Mouse (Mus musculus) heart, adult 2 months (tissue): ENCODE data around the gene Zfp423. TPM values are rescaled to one million over a fixed set of nuclear protein-coding genes. Genes with fewer than 3 reads are reported as not detected.

Experiments
- DNase-seq, 2 experiments: peaks; one replicate each; pipeline ENCODE4 v3.0.0; 2021
- H3K27ac ChIP-seq: fragments of 200-600 bp; 2 replicates; pipeline ENCODE4 v1.8.1; 2022
- H3K27me3 ChIP-seq: fragments of 200-500 bp; 2 replicates; pipeline ENCODE4 v1.6.1; 2012; ENCODE audit warnings: mild to moderate bottlenecking, low read length, inconsistent platforms, mixed read lengths; ENCODE audit not compliant: control insufficient read depth, insufficient read depth
- H3K36me3 ChIP-seq: fragments of 200-500 bp; 2 replicates; pipeline ENCODE4 v1.6.1; 2012; ENCODE audit warnings: low read length, inconsistent platforms; ENCODE audit not compliant: control insufficient read depth, insufficient read depth
- H3K4me1 ChIP-seq: fragments of 200-500 bp; 2 replicates; pipeline ENCODE4 v1.6.1; 2011; ENCODE audit warnings: low read length; ENCODE audit not compliant: control insufficient read depth, insufficient read depth
- H3K4me3 ChIP-seq: fragments of 200-600 bp; 2 replicates; pipeline ENCODE4 v1.8.1; 2022
- H3K79me2 ChIP-seq: fragments of 200-500 bp; replicated peaks from 2 replicates; pipeline ENCODE4 v1.6.1; 2012; ENCODE audit warnings: mild to moderate bottlenecking, inconsistent platforms, low read length, moderate library complexity, mixed read lengths; ENCODE audit not compliant: control insufficient read depth, insufficient read depth
- H3K9ac ChIP-seq: fragments of 200-500 bp; 2 replicates; pipeline ENCODE4 v1.6.1; 2012; ENCODE audit warnings: low read depth, mild to moderate bottlenecking, control low read depth, inconsistent platforms, low read length, mixed read lengths
- CTCF ChIP-seq: fragments of 200-600 bp; IDR thresholded peaks from 2 replicates; pipeline ENCODE4 v1.8.1; 2022; ENCODE audit warnings: antibody characterized with exemption, mild to moderate bottlenecking, moderate library complexity
- EP300 ChIP-seq: fragments of 200-500 bp; IDR thresholded peaks from 2 replicates; pipeline ENCODE4 v1.6.1; 2011; ENCODE audit warnings: low read depth, low read length, control low read depth; ENCODE audit not compliant: insufficient read depth
- POLR2A ChIP-seq: fragments of 200-500 bp; IDR thresholded peaks from 2 replicates; pipeline ENCODE4 v1.6.1; 2011; ENCODE audit warnings: mild to moderate bottlenecking, low read depth, low read length, control low read depth; ENCODE audit not compliant: insufficient read depth
- WGBS: fragments of 180-500 bp; shearing (Covaris S2); methylation state at CpG from one replicate; pipeline ENCODE4 v1.1.7; 2018; 5-methylcytosine and 5-hydroxymethylcytosine counted together
- intact Hi-C: fragments of 180-260 bp; cut with DNase I; formaldehyde crosslinking; loops from one replicate; pipeline ENCODE4 v1.15.1; 2025
- polyA plus RNA-seq: library from polyadenylated mRNA; depleted of rRNA; stranded (reverse); fragments of >200 nt; gene quantifications from 2 replicates; pipeline ENCODE4 v1.2.3, GENCODE M21; 2012
- total RNA-seq, 2 experiments: library from RNA; stranded (reverse); gene quantifications; 2 replicates each; pipeline ENCODE4 v1.2.3; 2021

The Zfp423 gene
- total and polyA plus RNA-seq, 3 experiments: 4.3 to 5.3 (median 4.8) TPM

DNA sequence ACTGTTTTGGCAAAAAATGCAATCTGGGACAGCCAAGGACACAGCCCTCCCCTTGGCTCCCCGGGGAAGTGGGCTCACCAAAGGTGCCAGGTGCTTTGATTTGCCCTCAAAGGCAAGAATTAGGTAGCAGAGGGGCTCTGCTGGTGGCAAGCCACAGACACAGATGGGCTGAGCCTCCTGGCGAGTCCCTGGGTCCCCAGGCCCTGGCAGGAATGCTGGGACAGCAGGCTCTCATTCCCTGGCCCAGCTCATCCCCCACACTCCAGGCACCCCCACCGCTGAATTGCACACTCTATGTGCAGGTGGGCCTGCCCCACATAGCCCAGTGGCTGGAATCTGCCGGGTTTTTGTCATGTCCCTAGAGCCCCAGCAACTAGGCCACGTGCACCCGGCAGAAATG is 270.2 kb downstream of the Zfp423 start:
- no peak overlapping the region for H3K4me3 ChIP-seq
- no peaks in the 10 kb centered on the region for H3K36me3 ChIP-seq
- no peak overlapping the region for H3K9ac ChIP-seq
- H3K4me1 ChIP-seq: peaks cover 2% of the 10 kb centered on the region; the same call in 1 of the 2 replicates
- H3K27ac ChIP-seq: no peak overlapping the region
- H3K79me2 ChIP-seq: no peaks in the 10 kb centered on the region
- H3K27me3 ChIP-seq: no peaks in the 10 kb centered on the region
- 81% methylated on average over 6 of the region's 6 CpGs for WGBS
- TF ChIP-seq CTCF (no peak), POLR2A (no peak), EP300 (no peak)
- intact Hi-C loops: no loop called here
- no peak for DNase-seq

GRCm38 (mm10) chr8:87688348-87688747 is 271.0 kb downstream of the Zfp423 start:
- H3K4me3 ChIP-seq: no peak overlapping the region
- intact Hi-C loops: no loop called here
- TF ChIP-seq EP300: no peak
- H3K4me1 ChIP-seq: no peaks in the 10 kb centered on the region; the same call in 1 of the 2 replicates
- H3K79me2 ChIP-seq: no peaks in the 10 kb centered on the region
- no peak for DNase-seq
- H3K36me3 ChIP-seq: no peaks in the 10 kb centered on the region
- 79% methylated on average over 4 of the region's 4 CpGs for WGBS
- no peak overlapping the region for H3K27ac ChIP-seq
- H3K9ac ChIP-seq: no peak overlapping the region
- H3K27me3 ChIP-seq: no peaks in the 10 kb centered on the region

GRCm38 (mm10) chr8:87686986-87687698 is 272.3 kb downstream of the Zfp423 start:
- Histone ChIP-seq H3K4me3 (no peak overlapping the region), H3K79me2 (no peaks in the 10 kb centered on the region), H3K36me3 (no peaks in the 10 kb centered on the region), H3K4me1 (no peaks in the 10 kb centered on the region; the same call in 1 of the 2 replicates), H3K27ac (no peak overlapping the region), H3K9ac (no peak overlapping the region), H3K27me3 (no peaks in the 10 kb centered on the region)
- intact Hi-C loops: no loop called here
- 56% methylated on average over 10 of the region's 10 CpGs for WGBS
- TF ChIP-seq CTCF (no peak), EP300 (no peak), POLR2A (no peak)
- no peak for DNase-seq

GRCm38 (mm10) chr8:87686026-87686425 is 273.4 kb downstream of the Zfp423 start:
- Histone ChIP-seq H3K4me1 (no peaks in the 10 kb centered on the region; the same call in 1 of the 2 replicates), H3K27me3 (no peaks in the 10 kb centered on the region), H3K27ac (no peak overlapping the region), H3K79me2 (no peaks in the 10 kb centered on the region), H3K4me3 (no peak overlapping the region), H3K36me3 (no peaks in the 10 kb centered on the region), H3K9ac (no peak overlapping the region)
- no peak for DNase-seq
- intact Hi-C loops: no loop called here
- 70% methylated on average over 3 of the region's 3 CpGs for WGBS
- TF ChIP-seq CTCF (no peak), POLR2A (no peak), EP300 (no peak)

- Histone ChIP-seq H3K36me3 (no peaks in the 10 kb centered on the region), H3K27me3 (no peaks in the 10 kb centered on the region), H3K4me3 (no peak overlapping the region), H3K4me1 (no peaks in the 10 kb centered on the region; the same call in 1 of the 2 replicates), H3K27ac (no peak overlapping the region), H3K79me2 (no peaks in the 10 kb centered on the region), H3K9ac (no peak overlapping the region)
- WGBS: 74% methylated on average over 8 of the region's 8 CpGs
- no peak for DNase-seq
- TF ChIP-seq EP300 (no peak), POLR2A (no peak), CTCF (no peak)
- intact Hi-C loops: no loop called here
These were observed 274.0 kb downstream of the Zfp423 start for GRCm38 (mm10) chr8:87685392-87685791.

GRCm38 (mm10) chr8:87682066-87682465 is 277.3 kb downstream of the Zfp423 start:
- no peaks in the 10 kb centered on the region for H3K79me2 ChIP-seq
- H3K4me1 ChIP-seq: no peaks in the 10 kb centered on the region
- intact Hi-C loops: no loop called here
- H3K36me3 ChIP-seq: no peaks in the 10 kb centered on the region
- 83% methylated on average over 3 of the region's 3 CpGs for WGBS
- no peak overlapping the region for H3K4me3 ChIP-seq
- DNase-seq: no peak
- H3K27me3 ChIP-seq: no peaks in the 10 kb centered on the region
- TF ChIP-seq CTCF (no peak), POLR2A (no peak), EP300 (no peak)
- H3K9ac ChIP-seq: no peak overlapping the region
- no peak overlapping the region for H3K27ac ChIP-seq
